Mouse (Mus musculus) bone marrow macrophage, adult 2 months (primary cell): Measurements from ENCODE around the gene Kcnk12.

Experiments
- CTCF ChIP-seq: IDR thresholded peaks from 2 replicates; pipeline ENCODE4 v1.5.1; 2012; ENCODE audit warnings: low read depth, mild to moderate bottlenecking, low read length, moderate library complexity
- POLR2A ChIP-seq: IDR thresholded peaks from 2 replicates; pipeline ENCODE4 v1.6.1; 2012; ENCODE audit warnings: mild to moderate bottlenecking, low read depth, low read length, borderline replicate concordance

- TF ChIP-seq CTCF (no peak), POLR2A (no peak)
Measured at GRCm38 (mm10) chr17:87825454-87826008, 27.7 kb upstream of the Kcnk12 start.
